Mouse (Mus musculus) forebrain, embryonic 12.5 days (tissue): Measurements from ENCODE around the gene Psmd12. TPM values are rescaled to one million over a fixed set of nuclear protein-coding genes. Genes with fewer than 3 reads are reported as not detected.

Source experiments
- ATAC-seq: fragments of 200-750 bp; cut with Nextera tagmentation; 2 replicates; pipeline ENCODE4 v1.8.0; 2017; ENCODE audit warnings: moderate TSS enrichment; ENCODE audit not compliant: low FRiP score
- H3K27ac ChIP-seq: fragments of 300-500 bp; sonication (generic); 2 replicates; pipeline ENCODE4 v1.5.1; 2016; ENCODE audit warnings: mild to moderate bottlenecking
- H3K27me3 ChIP-seq: fragments of 300-500 bp; sonication (generic); 2 replicates; pipeline ENCODE4 v1.6.1; 2016; ENCODE audit warnings: mild to moderate bottlenecking
- H3K36me3 ChIP-seq: fragments of 300-500 bp; sonication (generic); replicated peaks from 2 replicates; pipeline ENCODE4 v1.6.1; 2016; ENCODE audit warnings: mild to moderate bottlenecking
- H3K4me1 ChIP-seq: fragments of 300-500 bp; sonication (generic); 2 replicates; pipeline ENCODE4 v1.6.1; 2016
- H3K4me2 ChIP-seq: fragments of 300-500 bp; sonication (generic); 2 replicates; pipeline ENCODE4 v1.6.1; 2016; ENCODE audit warnings: mild to moderate bottlenecking, moderate library complexity
- H3K4me3 ChIP-seq: fragments of 300-500 bp; sonication (generic); replicated peaks from 2 replicates; pipeline ENCODE4 v1.5.1; 2016; ENCODE audit warnings: mild to moderate bottlenecking
- H3K9ac ChIP-seq: fragments of 300-500 bp; sonication (generic); 2 replicates; pipeline ENCODE4 v1.6.1; 2016; ENCODE audit warnings: mild to moderate bottlenecking
- H3K9me3 ChIP-seq: fragments of 300-500 bp; sonication (generic); 2 replicates; pipeline ENCODE4 v1.6.1; 2016
- WGBS: fragments of 180-500 bp; shearing (Covaris S2); methylation state at CpG from one replicate; pipeline ENCODE4 v1.1.7; 2016; 5-methylcytosine and 5-hydroxymethylcytosine counted together
- polyA plus RNA-seq: library from polyadenylated mRNA; unstranded; fragments of >200 nt; fragmentation: Nextera tagmentation; extraction: Ambion mirVana; gene quantifications from 2 replicates; pipeline ENCODE4 v1.2.1, GENCODE M21; 2016

Gene Psmd12
- polyA plus RNA-seq, 1 experiment from 2014 or later: 196 TPM

DNA sequence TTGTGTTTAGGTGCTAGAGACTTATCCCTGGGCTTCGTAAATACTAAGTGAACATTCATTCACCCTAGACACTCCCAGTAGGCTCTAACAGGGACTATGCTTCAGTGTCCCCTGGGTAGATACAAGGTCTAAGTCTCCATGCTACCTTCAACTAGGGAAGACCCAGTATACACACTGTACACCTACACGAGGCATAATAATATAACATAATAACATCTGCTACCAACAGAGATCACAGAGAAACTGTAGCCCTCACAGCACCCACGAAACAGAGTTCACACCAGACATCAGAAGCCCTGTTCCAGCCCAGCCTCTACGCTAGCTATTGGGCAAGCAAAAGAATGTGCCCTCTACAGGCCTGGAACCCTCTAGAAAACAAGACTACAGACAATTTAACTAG, 14.2 kb upstream of the Psmd12 start:
- Histone ChIP-seq H3K4me2 (no peak overlapping the region), H3K4me1 (peaks cover 21% of the 10 kb centered on the region), H3K27ac (no peak overlapping the region), H3K9ac (no peak overlapping the region), H3K27me3 (no peaks in the 10 kb centered on the region), H3K9me3 (no peaks in the 10 kb centered on the region), H3K36me3 (peaks cover 8% of the 10 kb centered on the region; the same call in 1 of the 2 replicates), H3K4me3 (no peak overlapping the region)
- no peak for ATAC-seq
- 95% methylated on average over 4 of the region's 4 CpGs for WGBS

DNA sequence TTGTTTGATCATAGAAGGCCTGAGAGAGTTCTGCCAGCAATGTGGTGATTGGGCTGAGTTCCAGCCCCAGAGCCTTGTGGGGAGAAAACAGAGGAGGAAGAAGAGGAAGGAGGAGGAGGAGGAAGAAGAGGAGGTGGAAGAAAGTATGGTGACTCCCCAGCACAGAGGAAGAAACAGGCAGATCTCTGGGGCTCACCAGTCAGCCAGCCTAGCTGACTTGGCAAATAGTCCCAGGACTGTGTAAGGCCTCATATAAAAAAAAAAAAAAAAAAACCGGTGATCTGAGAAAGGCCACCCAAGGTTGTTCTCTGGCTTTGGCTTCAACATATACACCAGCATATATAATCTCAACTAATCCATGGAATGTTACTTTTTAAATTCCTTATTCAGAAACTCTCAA, 13.3 kb upstream of the Psmd12 start:
- H3K4me1 ChIP-seq: peaks cover 23% of the 10 kb centered on the region
- H3K36me3 ChIP-seq: peaks cover 8% of the 10 kb centered on the region; the same call in 1 of the 2 replicates
- H3K27ac ChIP-seq: no peak overlapping the region
- H3K4me3 ChIP-seq: no peak overlapping the region
- ATAC-seq: no peak
- no peaks in the 10 kb centered on the region for H3K27me3 ChIP-seq
- WGBS: 89% methylated on average over 1 of the region's 1 CpGs
- no peaks in the 10 kb centered on the region for H3K9me3 ChIP-seq
- H3K9ac ChIP-seq: no peak overlapping the region
- H3K4me2 ChIP-seq: no peak overlapping the region

DNA sequence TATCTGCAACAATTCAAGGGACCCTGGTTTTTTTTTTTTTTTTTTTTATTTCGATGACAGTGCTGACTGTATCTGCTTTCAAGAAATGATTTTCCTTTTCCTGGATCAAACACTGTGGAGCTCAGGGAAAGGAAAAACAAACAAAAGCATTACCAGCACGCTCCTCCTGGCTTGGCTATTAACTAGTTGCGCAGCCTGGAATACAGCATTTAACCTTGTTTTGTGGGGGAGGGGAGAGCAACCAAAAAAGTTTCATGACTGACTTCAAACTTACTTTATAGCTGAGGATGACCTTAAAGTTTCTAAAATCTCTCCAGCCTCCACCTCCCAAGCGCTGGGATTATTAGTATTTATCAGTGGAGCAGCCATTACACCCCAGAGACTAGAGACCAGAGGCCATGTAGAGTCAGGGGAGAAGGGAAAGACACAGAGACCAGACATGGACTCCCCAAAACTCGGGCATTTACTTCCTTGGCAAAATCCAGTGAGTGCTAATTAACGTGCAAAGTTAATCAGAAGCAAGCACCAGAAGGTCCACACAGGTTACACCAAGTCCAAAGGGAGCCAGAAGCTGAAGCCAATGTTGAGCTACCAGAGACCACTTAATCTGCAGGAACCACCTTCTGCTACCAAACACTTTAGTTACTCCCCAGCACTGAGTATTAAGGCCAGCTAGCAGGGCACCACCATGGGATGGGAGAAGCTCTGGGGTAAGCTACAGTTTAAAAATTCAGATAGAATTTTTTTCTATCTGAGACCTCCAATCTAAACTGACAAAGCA, 12.5 kb upstream of the Psmd12 start:
- Histone ChIP-seq H3K27me3 (no peaks in the 10 kb centered on the region), H3K36me3 (peaks cover 8% of the 10 kb centered on the region; the same call in 1 of the 2 replicates), H3K4me1 (peaks cover 28% of the 10 kb centered on the region), H3K27ac (no peak overlapping the region), H3K9me3 (no peaks in the 10 kb centered on the region), H3K4me2 (no peak overlapping the region), H3K9ac (no peak overlapping the region), H3K4me3 (no peak overlapping the region)
- WGBS: 77% methylated on average over 6 of the region's 6 CpGs
- ATAC-seq: no peak

DNA sequence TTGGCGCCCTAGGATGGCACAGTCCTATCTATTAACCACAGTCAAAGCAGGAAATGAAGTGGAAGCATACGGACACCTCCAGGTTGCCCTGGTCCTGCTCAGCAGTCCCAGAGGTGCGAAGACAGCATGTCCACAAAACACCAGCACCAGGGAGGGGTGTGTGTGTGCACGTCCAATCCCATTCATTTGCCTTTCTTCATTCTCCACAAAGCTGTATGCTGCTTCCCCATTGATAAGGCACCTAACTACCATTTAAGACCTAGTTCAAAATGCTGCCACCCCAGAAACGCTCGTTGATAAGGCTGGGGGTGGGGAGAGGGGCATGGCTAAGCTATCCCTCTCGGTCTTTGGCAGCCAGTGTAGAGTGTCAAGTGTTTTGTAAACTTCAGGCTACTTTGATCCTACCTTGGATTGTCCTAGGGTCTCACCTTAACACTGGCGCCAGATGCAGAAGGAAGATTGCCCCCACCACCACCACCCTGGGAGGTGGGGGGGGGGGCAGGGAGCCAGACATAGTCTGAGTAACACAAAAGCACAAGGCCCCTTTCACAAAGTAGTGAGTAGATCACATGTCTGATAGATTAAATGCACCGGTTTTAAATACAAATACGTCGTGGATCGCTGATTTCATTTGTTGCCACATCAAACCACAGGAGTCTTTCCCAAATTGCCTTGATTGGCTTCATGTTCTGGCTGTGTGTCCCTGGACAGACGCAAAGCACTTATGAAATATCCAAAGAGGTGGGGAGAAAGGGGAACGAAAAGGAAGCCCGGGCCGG, 10.8 kb upstream of the Psmd12 start:
- no peaks in the 10 kb centered on the region for H3K27me3 ChIP-seq
- peak overlapping the region; percentile 94 for H3K9ac ChIP-seq
- peaks cover 31% of the 10 kb centered on the region for H3K4me1 ChIP-seq
- ATAC-seq: no peak
- no peaks in the 10 kb centered on the region for H3K9me3 ChIP-seq
- peak overlapping the region; percentile 94 for H3K27ac ChIP-seq
- WGBS: 16% methylated on average over 16 of the region's 16 CpGs
- H3K4me2 ChIP-seq: peak overlapping the region; percentile 78
- H3K4me3 ChIP-seq: peak overlapping the region; percentile 84
- peaks cover 1% of the 10 kb centered on the region; the same call in 1 of the 2 replicates for H3K36me3 ChIP-seq

DNA sequence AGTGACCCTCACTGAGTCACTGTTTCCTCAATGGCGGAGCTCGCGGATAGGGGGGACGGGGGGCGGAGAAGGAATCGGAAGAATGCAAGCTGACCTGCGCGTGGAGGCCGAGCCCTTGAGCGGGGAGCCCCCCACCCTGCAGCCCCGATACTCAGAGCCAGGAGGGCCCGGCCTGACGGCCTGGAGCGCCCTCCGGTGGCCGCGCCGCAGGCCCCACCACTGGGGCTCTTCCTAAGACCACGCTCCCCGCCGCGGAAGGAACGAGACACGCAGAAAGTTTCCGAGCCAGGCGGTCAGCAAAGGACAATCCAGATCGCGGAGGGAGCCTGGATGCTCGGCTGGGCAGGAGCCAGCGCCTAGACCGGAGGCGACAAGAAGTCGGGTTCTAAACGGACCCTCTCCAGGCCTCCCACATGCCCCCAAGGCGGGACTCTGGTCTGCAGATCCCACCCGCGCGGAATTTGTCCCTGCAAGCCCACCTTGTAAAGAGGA, 10.2 kb upstream of the Psmd12 start:
- ATAC-seq: peak; percentile 85
- WGBS: under 1% methylated on average over 35 of the region's 38 CpGs
- peaks cover 30% of the 10 kb centered on the region for H3K4me1 ChIP-seq
- peak overlapping the region; percentile 94 for H3K27ac ChIP-seq
- no peaks in the 10 kb centered on the region for H3K36me3 ChIP-seq
- no peaks in the 10 kb centered on the region for H3K9me3 ChIP-seq
- peak overlapping the region; percentile 78 for H3K4me2 ChIP-seq
- peak overlapping the region; percentile 84 for H3K4me3 ChIP-seq
- H3K27me3 ChIP-seq: no peaks in the 10 kb centered on the region
- H3K9ac ChIP-seq: peak overlapping the region; percentile 94

DNA sequence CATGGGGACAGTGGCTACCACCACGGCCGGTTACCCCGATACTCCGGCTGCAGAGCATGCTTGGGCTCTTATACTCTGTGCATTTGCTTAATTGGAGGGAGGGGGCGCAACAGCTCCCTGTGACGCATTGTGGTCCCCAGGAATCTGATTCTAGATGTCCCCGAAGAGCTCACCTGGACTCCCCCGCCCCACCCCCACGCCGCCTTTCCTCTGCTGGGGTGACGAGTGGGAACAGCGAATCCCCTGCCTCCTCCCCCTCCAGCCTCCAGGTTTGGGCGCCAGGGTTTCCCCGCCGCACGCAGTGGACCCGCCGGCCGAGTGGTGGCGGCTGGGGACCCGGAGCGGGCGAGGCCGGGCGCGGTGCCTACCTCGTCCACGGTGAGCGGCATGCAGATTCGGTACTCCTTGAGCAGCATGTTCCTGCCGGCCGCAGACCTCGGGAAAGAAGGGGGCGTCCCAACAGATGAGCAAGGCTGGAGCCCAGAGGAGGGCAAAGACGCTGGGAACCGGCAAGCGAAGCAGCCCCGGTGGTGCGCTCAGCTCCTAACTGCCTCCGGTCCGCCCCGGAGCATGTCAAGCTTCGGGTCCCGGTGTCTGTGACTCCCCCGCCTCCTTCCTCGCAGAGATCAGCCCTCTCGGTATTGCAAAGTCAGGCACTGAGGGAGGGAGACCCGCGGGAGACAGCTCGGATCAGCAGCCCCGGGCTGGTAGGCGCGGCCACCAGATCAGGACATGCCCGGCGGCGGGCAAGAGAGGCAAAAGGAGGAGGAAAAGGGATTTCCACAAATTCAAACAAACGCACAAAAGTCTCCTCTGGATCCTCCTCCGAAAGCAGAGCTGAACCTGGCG, 9.5 kb upstream of the Psmd12 start:
- ATAC-seq: peak; percentile 61
- H3K4me2 ChIP-seq: peak overlapping the region; percentile 78
- H3K4me1 ChIP-seq: peaks cover 28% of the 10 kb centered on the region
- H3K9me3 ChIP-seq: no peaks in the 10 kb centered on the region
- no peaks in the 10 kb centered on the region for H3K36me3 ChIP-seq
- peak overlapping the region; percentile 94 for H3K27ac ChIP-seq
- H3K4me3 ChIP-seq: peak overlapping the region; percentile 84
- no peaks in the 10 kb centered on the region for H3K27me3 ChIP-seq
- WGBS: 0% methylated on average over 58 of the region's 59 CpGs
- H3K9ac ChIP-seq: peak overlapping the region; percentile 94

DNA sequence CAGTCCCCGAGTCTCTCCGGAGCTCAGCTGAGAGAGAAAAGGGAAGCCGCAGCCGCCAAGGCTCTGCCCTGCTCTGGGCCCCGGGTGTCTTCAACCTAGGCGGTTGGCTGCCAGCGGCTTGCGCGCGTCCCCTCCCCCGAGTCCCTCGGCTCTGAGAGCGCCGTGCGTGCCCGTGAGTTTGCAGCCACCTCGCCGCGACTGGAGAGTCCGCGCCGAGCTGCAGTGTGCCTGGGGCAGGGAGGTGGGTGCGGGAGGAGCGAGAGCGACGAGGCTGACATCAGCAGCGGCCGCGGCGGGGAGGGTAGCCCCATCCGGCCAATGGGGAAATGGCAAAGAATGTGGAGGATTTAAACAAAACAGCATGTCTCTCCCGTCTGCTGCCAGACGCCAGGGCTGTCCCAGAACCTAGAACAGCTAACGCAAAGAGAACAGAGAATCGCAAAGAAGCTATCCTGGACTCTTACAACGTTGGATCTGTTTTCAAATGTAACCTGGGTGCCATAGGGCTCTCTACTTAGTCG, 8.7 kb upstream of the Psmd12 start, which contains the start of gene Pitpnc1:
TSS of gene Pitpnc1 (minus strand) at position 179 of the 521 bp plus-strand sequence.
- H3K27me3 ChIP-seq: no peaks in the 10 kb centered on the region
- no peaks in the 10 kb centered on the region for H3K9me3 ChIP-seq
- peak within 1 kb of the TSS; percentile 84 for H3K4me3 ChIP-seq
- H3K4me1 ChIP-seq: peaks cover 28% of the 10 kb centered on the region
- H3K36me3 ChIP-seq: no peaks in the 10 kb centered on the region
- ATAC-seq: peak; percentile 89
- peak within 1 kb of the TSS; percentile 94 for H3K9ac ChIP-seq
- H3K27ac ChIP-seq: peak within 1 kb of the TSS; percentile 94
- WGBS: under 1% methylated on average over 37 of the region's 37 CpGs
- peak within 1 kb of the TSS; percentile 78 for H3K4me2 ChIP-seq

DNA sequence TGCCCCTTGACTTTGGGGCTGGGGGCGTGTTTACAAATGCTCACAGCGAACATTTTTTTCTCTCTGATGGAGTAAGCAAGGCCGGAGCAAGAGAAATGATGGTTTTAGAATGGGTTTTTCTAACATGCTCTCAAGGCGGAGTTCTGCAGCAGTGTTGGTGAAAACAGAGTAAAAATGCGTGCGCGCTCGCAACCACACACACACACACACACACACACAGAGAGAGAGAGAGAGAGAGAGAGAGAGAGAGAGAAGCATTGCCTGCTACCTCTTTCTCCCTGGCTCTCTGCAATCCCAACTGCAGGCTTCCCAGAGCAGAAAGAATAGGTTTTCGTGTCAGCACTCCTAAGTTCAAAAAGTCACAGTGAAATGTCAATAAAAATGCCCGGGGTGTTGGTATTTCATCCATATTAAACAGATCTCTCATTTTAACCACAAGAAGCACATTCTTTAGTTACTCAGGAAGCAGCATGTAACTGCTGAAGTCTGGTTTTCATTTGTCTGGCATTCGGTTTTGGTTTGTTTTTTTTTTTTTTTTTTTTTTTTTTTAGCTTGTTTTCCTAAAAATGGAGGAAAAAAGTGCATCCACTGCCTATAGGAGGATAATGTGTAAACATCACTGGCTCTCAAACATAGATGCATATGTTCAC, 8.1 kb upstream of the Psmd12 start:
- Histone ChIP-seq H3K9me3 (no peaks in the 10 kb centered on the region), H3K27me3 (no peaks in the 10 kb centered on the region), H3K27ac (peak overlapping the region; percentile 94), H3K36me3 (no peaks in the 10 kb centered on the region), H3K4me3 (peak overlapping the region; percentile 84), H3K4me2 (peak overlapping the region; percentile 78), H3K4me1 (peaks cover 27% of the 10 kb centered on the region), H3K9ac (peak overlapping the region; percentile 94)
- WGBS: 9% methylated on average over 11 of the region's 11 CpGs
- ATAC-seq: no peak

DNA sequence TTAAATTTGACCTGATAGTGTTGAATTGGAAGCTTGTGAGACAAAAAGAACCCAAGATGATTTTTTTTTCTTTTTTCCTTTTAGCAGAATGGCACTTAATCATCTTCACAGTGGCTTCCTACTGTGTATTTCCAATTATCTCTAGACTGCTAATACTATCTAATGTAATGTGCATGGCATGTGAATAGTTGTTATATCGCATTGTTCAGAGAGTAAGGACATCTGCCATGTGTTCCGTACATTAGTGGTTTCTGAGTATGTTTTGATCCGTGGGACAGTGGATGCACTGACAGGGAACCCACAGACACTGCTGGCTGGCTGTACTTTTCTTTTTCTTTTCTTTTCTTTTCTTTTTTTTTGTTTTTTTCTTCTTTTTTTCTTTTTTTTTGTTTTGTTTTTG, 7.0 kb upstream of the Psmd12 start:
- H3K36me3 ChIP-seq: no peaks in the 10 kb centered on the region
- ATAC-seq: no peak
- WGBS: 91% methylated on average over 3 of the region's 3 CpGs
- no peak overlapping the region for H3K4me2 ChIP-seq
- peaks cover 19% of the 10 kb centered on the region for H3K4me1 ChIP-seq
- no peak overlapping the region for H3K27ac ChIP-seq
- no peak overlapping the region for H3K9ac ChIP-seq
- H3K9me3 ChIP-seq: no peaks in the 10 kb centered on the region
- H3K4me3 ChIP-seq: no peak overlapping the region
- no peaks in the 10 kb centered on the region for H3K27me3 ChIP-seq

DNA sequence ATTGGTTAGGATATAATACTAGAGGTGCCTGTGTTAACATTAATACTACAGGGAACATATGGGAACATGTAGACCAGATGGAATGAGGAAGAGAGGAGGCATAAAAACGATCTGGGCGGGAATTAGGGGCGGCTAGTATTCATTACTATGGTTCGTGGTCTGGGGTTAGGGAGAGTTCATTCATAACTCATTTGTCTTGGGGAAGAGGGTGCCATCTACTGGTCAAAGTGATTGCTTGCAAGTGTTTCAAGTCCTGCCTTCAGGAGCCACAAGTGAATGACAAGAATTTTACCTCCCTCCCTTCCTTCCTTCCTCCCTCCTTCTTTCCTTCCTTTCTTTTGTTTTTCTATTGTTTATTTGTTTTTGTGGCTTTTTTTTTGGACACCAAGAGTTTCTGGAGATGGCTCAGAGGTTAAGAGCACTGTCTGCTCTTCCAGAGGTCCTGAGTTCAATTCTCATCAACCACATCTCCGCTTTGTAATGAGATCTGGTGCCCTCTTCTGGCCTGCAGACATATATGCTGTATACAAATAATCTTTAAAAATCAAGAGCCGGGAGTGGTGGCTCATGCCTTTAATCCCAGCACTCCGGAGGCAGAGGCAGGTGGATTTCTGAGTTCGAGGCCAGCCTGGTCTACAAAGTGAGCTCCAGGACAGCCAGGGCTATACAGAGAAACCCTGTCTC, 6.0 kb upstream of the Psmd12 start:
- Histone ChIP-seq H3K27me3 (no peaks in the 10 kb centered on the region), H3K9ac (no peak overlapping the region), H3K4me1 (peaks cover 14% of the 10 kb centered on the region), H3K27ac (no peak overlapping the region), H3K36me3 (no peaks in the 10 kb centered on the region), H3K9me3 (no peaks in the 10 kb centered on the region), H3K4me2 (no peak overlapping the region), H3K4me3 (no peak overlapping the region)
- ATAC-seq: no peak
- 26% methylated on average over 8 of the region's 8 CpGs for WGBS

DNA sequence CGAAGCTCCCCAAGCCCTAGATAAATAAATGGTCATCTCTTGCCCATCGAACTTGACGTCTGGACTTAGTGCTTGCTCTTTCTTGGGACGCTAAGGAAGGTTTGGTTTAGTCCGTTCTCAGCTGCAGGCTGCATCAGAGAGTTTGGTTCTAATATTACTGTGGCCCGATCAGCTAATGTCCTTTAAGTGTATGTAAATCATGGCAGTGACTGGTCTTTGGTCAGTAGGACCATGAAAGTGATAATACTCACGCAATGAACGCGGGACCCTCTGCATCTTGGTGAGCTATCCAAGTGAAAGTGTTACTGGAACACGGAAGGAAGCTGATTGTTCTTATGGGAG, 549 bp downstream of the Psmd12 start:
- Histone ChIP-seq H3K4me1 (peaks cover 16% of the 10 kb centered on the region), H3K27me3 (no peaks in the 10 kb centered on the region), H3K9me3 (no peaks in the 10 kb centered on the region), H3K9ac (peak overlapping the region; percentile 94), H3K4me2 (peak overlapping the region; percentile 93), H3K36me3 (peaks cover 2% of the 10 kb centered on the region; the same call in 1 of the 2 replicates), H3K27ac (peak overlapping the region; percentile 77; the same call in 1 of the 2 replicates), H3K4me3 (peak overlapping the region; percentile 91)
- no peak for ATAC-seq
- WGBS: 1% methylated on average over 10 of the region's 10 CpGs
